Mouse (Mus musculus) heart, adult 2 months (tissue): ENCODE data around the gene Khdrbs2.

Experiments used
- CTCF ChIP-seq: fragments of 200-600 bp; IDR thresholded peaks from 2 replicates; pipeline ENCODE4 v1.8.1; 2022; ENCODE audit warnings: antibody characterized with exemption, mild to moderate bottlenecking, moderate library complexity
- POLR2A ChIP-seq: fragments of 200-500 bp; IDR thresholded peaks from 2 replicates; pipeline ENCODE4 v1.6.1; 2011; ENCODE audit warnings: mild to moderate bottlenecking, low read depth, low read length, control low read depth; ENCODE audit not compliant: insufficient read depth

- TF ChIP-seq POLR2A (no peak), CTCF (no peak)
Observed at GRCm38 (mm10) chr1:32632415-32633354, 460.2 kb downstream of the Khdrbs2 start.
